Mouse (Mus musculus) frontal cortex, postnatal 36 days (tissue): ENCODE data around the gene Zscan21.
"Not testable (repeated sequence)": the region's sequence is repeated elsewhere in the genome, so short reads cannot be mapped to it uniquely, and the experiment has no call there.

Experiments used
- DNase-seq, 2 experiments: peaks; one replicate each; pipeline ENCODE4 v3.0.0; 2022; ENCODE audit warnings: low spot score in 2 of 2

Gene Zscan21

DNA sequence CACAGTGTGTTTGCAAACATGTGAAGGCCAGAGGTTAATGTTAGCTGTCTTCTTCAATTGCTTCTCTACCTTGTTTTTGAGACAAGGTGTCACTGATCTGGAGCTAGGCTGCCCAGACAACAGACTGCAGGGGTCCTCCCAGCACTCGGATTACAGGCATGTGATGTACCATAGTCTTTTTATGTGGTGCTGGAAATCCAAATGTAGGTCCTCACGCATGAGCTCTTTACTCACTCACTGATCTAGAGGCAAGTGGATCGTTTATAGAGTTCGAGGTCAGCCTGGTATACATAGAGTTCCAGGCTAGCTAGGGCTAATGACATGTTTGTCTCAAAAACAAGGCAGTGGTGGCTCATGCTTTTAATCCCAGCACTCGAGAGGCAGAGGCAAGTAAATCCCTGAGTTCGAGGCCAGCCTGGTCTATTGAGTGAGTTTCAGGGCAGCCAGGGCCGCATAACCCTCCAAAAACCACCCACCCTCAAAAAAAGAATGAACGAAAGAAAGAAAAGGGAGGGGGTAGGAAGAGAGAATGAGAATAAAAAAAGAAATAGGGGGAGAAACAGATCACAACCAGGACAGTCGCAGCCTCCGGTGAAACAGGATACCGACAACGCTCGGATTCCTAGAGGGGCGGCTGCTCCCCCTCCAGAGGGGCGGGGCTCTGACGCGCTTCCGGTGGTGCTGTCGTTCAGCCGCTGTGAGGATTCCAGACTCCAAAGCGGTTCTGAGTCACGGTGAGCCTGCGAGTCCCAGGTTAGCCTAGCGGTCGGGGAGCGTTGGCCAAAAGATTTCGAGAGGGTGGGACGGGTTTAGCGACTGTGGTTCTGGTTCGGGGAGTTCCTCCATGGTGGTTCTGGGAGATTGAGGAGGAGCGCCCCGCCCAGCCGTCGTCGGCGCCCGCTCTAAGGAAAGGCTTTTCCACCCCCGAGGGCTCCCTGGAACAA lies at the start of gene Zscan21:
Zscan21 (plus strand) TSS at position 649 of the 944 bp plus-strand sequence.
- peak; percentile 86 to 89 for DNase-seq

DNA sequence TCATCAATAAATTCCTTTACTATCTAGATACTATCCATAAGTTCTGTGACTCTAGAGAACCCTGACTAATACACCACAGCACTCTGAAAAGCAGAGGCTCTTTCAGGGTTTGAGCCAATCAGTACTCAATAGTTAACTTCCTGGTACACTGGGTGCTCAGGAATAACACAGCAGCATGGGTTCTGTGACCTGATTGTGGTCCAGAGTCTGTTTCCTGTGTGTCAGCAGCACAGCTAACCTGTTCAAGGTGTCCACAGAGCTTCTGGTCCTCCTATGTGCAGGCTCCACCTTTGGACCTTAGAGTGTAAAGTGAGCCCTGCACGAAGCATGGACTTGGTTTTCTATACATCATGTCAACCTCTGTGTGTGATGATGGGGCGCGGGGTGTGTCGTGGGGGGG lies 42.9 kb upstream of the Zscan21 start:
- DNase-seq, result no peak

DNA sequence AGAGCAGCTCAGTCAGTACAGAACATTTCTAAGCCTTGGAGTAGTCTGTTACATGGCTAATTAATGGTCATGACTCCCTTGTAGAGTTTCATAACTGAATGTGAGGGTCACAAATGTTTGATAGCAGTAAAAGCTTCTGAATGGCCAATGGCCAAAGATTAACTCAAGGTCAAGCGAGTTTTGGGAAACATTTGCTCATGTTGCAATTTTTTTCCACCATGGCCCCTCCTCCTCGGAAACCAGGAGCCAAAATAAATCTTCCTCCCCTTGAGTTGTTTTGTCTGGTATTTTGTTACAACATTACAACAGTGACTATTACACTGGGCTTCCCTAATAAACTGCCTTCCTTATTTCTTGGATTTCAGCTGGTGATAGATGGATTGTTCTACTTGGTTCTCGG lies 41.0 kb upstream of the Zscan21 start:
- no peak for DNase-seq

DNA sequence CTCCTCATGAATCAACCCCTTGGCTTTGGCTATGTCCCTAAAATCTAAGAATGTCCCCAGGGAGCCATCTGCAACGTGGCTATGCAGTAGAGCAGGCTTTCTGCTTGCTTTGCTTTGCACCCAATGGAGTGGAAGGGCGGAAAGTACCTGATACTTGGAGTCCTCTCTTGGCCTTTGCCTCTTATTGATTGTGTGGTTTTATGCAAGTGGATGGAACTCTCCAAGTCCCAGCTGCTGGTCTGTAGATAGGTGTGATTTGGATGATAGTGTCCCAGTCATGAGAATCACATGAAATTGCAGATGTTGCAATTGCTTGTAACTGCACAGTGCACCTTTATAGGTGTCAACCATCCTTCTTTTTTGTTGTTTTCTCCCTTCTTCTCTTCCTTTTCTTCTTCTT lies 40.6 kb upstream of the Zscan21 start:
- no peak for DNase-seq

DNA sequence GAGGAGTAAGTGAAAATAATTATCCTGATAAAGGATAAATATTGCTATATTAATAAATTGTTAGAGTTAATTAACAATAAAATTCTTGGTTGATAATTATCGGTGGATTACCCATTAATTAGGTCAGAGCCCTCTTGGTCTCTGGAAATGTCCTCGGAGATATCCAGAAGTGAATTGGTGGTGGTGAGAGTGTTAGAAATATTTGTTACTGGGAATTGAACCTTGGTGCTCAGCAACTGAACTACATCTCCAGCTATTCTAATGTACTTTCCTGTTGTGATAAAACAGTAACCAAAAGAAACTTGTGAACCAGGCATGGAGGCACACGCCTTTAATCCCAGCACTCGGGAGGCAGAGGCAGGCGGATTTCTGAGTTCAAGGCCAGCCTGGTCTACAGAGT lies 36.2 kb upstream of the Zscan21 start:
- DNase-seq, result no peak

DNA sequence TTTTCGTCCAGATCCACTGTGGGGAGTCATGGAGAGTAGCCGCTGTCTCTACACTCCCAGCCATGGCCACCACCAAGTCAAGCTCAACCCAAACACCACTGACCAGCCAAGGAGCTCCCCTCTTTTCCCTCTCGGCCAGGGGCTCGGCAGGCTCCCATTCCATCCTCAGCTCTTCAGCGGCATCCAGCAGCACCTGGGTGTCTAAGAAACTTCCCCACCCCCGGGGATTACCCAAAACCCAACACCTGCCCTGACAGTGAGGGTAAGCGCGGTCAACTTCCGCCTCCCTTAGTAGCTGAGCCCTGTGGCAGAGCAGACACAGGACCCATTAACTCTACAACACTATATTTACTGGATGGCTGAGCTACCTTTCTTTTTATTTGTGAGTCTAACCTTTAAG lies 35.3 kb upstream of the Zscan21 start:
- DNase-seq, result no peak

DNA sequence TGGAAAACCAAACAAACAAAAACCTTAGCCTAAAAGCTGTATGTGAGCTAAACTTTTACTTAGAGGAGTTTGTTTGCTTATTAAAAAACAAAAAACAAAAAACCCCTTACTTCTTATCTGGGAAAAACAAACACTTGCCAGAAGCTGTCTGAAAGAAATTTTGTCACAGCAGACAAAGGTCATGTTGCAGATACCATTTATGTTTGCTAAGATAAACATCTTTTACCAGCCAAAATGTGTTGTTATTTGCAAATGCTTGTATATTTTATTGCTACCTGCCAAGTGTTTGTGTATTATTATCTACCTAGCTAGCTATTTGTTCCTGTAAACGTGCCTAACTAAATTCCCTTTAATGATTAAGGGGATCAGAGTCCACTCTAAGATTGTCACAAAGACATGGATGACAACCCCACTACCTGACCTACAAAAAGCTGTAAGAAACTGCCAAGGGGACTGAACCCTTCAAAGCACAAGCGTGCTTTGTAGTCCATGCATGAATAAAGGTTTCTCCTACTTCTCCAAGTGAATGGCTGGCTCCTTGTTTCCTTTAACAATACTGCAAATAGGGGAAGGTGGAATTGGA lies 33.3 kb upstream of the Zscan21 start:
- no peak for DNase-seq

DNA sequence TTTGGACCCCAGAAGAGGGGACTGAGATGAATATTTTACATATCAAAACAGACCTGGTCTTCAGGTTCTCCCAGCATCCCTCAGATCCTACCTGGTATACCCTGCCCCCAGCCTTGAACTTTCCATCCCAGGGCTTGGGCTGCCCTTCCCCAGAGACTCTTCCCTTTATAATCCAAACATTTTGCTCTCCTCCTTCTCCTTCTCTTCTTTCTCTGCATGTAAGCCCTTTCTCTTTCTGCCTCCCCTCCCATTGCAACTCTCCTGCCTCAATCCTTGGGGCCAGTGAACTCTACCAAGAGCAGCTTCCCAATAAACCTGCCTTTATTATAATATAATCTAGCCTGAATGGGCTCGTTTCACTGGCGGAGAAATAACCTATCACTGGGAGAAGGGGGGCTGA lies 32.8 kb upstream of the Zscan21 start:
- no peak for DNase-seq

DNA sequence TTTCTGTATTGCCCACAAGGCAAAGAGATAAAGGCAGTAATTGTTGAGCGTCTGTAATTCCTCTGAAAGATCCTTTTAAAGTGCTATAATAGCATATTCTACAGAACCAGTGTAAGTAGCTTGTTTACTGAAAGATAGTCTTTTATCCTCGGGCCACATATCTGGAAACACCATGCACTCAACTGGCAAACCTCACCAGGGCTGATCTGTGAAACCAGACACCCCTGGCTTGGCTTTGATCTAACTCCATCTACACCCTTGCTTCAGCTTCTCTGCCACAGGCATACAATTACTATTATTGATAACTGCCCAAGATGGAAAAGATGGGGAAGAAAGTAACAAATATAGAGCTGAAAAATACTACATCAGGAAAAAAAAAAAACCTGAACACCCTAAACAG lies 32.2 kb upstream of the Zscan21 start:
- no peak for DNase-seq

DNA sequence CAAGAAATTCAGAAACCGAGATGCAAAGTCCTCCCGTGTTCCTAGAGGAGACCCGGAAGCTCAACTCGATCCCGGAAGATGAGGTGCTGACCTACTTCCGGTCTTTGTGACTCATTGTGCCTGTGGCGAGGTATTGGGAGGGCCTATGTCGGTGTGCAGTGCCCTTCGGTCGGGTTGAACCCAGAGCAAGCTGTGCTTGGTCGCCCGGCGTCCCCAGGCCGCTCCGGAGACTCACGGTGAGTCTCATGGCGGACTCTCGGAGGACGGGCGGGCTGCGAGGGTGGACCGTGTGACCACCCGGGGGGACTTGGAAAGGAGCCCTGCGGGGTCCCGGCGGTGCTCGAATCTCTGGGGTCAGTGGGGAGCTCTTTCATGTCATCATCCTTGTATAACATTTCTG lies 31.7 kb upstream of the Zscan21 start, which contains the start of gene Zkscan1:
Zkscan1 (plus strand) TSS at position 89 of the 400 bp plus-strand sequence.
- peak; percentile 72 to 82 for DNase-seq

DNA sequence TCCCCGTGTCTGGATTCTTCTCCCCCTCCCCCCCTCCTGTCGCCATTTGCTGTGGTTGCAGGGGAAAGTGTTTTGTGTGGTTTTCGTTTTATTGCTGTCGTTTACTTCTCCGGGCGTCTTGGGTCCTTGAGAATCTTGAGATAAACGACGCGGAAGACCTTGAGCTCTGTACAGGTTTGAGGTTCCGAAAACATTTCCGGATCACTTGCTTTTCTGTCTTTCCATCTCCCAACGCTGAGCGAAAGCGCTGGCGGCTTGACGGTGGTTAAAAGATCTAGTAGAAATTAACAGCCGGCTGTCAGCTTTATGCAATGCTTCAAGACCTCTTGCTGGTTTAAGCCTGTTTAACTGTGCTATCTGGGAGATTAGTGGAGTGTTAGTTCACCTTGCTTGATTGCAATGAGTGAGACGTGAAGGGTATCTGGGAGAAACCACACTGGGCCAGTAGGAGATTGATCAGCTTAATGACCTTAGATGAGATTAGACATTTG lies 31.2 kb upstream of the Zscan21 start:
- peak in 1 of 2 experiments; percentile 13 for DNase-seq

DNA sequence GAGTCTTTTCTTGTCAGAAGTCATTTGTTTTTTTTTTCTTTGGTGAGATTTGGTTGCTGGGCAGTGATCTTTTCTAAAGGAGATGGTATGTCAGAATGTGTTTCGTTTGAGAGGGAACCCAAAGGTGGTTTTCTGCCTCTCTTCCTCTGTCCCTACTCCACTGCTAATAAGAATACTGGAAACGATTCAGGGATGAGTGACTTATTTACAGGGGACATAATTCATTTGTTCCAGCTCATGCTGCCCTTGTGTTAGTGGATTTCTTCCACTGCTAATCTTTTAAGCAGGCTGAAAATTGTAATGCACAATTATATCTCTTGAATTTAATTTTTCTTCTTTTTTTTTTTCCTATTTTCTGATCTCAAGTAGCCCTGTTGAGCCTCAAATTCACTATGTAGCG lies 29.9 kb upstream of the Zscan21 start:
- DNase-seq, result no peak

DNA sequence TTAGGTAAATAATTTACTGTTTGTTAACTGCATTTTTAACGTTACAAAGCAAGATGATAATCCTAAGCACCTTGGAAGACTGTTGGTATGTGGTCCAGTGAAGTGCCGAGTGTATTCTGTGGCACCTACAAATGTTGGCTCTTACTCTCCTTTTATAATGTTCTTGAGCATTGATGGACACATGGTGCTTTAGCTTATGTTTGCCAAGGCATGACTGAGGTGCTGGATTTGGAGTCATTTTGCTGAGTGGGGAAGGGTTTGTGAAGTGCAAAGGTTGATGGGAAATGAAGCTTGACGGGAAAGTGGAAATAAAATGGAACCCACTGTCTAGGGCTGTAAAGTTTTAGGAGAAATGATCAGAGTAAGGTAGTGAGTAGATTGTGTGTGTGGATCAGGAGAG lies 28.3 kb upstream of the Zscan21 start:
- DNase-seq, result no peak

DNA sequence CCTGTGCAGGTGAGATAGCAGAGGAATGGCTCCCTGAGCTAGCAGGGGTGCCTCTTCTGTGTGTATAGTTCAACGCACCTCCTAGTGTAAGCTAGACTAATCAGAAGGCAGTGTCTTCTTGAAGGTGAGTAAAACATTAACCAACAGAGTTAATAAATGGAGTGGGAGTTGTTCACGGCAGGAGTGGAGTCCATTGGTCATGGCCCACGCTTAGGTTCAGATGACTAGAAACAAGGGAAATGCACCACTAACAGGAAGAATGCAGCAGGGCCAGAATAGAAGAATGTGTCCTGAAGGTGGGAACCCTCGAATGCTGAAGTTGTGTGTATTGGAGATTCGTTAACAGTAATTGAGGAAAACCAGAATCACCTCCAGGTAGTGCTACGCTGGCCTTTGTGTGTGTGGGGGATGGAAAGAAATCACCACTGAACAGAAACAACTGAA lies 27.6 kb upstream of the Zscan21 start:
- DNase-seq, result no peak

DNA sequence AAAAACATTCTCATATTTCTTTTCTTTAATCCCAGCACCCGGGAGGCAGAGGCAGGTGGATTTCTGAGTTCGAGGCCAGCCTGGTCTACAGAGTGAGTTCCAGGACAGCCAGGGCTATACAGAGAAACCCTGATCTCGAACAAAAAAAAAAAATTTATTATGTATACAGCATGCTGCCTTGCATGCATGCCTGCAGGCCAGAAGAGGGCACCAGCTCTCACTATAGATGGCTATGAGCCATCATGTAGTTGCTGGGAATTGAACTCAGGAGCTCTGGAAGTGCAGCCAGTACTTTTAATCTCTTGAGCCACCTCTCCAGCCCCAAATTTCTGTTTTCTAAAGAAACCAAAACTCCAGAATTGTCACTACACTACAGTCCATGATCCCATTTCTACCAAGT lies 26.4 kb upstream of the Zscan21 start:
- DNase-seq, result no peak

DNA sequence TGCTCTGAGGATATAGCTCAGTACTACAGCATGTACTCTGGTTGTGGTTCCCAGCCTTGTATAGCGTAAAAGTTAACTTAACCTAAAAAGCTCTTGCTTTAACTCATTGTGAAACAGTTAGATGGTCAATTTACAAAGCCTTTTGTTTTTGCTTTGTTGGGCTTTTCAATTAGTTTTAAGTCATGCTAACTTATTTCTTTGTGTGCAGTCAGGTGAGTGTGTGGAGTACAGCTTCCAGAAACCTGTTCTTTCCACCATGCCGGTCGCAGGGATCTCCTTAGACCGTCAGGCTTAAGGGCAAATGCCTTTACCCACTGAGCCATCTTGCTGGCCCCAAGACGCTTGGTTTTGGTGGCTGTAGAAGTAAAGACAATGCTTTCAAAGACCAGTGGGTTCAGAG lies 26.0 kb upstream of the Zscan21 start:
- DNase-seq, result no peak

DNA sequence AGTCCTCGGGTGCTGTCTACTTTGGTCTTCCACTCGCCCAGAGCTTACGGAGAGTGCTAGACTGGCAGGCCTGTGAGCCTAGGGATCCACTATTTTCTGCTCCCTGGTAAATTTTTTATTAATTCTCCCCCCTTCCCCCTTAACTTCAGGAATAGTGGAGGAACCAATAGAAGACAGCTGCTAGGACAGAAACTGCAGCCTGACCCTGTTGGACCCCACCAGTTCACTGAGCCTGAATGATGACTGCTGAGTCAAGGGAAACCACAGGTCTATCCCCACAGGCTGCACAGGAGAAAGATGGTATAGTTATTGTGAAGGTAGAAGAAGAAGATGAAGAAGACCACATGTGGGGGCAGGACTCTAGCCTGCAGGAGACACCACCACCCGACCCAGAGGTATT lies 23.9 kb upstream of the Zscan21 start:
- DNase-seq, result no peak

DNA sequence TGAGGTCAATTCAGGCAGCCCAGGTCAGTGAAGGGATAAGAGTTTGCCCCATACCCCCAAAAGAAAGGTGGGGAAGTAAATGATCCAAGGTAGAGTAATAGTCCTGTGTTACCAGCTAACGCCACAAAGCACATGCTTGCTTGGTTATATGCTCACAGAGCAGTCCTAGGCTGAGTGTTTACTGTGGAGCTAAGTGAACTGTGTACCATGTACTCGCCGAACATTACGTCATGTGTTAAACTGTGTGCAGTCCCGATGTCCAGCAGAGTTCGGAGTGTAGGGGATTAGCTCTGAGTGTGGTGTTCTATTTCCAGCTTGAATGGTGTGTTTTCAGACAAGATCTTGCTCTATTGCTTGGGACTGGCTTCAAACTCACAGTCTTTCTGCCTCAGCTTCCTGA lies 22.2 kb upstream of the Zscan21 start:
- no peak for DNase-seq

DNA sequence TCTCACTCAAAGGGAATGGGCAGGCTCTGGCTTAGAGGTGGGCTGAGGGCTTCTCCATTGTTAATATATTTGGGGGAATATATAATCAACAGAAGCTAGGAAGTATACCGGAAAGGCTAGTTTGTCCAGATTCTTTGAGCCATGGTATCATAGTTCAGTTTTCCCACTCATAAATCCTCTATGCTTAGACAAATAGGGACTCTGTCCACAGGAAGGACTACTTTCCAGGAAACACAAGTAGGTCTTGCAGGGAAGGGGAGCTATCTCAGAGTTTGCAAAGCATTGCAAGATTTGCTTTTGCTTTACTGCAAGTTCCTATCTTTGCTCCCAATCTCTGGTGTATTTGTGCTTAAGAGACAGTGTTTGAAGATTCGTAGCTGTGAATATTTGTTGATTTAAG lies 11.7 kb upstream of the Zscan21 start:
- no peak for DNase-seq

DNA sequence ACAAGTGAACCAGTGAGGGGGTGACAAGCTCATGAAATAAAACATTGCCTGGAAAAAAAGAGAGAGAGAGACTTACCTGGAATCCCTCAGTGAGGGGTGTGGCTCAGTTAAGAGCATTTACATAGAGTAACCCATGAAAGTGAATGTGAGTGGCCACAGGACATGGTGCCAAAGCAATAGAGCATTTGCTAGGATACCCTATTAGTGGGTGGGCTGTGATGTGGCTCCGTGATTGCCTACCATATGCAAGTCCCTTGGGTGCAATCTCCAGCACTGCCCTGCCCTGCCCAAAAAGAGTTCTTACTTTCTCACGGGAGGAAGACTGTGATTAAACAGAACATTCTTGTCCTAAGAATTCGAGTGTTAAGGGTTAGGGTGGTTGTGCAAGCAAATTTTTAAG lies 9.6 kb upstream of the Zscan21 start:
- DNase-seq, result no peak

DNA sequence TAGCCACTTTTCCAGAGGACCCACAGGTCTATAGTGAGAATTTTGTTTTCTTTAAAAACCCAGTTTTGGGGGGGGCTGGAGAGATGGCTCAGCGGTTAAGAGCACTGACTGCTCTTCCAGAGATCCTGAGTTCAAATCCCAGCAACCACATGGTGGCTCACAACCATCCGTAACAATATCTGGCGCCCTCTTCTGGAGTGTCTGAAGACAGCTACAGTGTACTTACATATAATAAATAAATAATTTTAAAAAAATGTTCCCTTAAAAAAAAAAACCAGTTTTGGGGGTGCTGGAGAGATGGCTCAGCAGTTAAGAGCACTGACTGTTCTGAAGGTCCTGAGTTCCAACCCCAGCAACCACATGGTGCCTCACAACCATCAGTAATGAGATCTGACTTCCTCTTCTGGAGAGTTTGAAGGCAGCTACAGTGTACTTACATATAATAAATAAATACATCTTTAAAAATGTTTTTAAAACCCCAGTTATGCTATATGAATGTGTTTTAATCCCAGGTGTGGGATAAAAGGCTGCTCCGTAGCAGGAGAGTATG lies 6.8 kb upstream of the Zscan21 start:
- not testable (repeated sequence) for DNase-seq

DNA sequence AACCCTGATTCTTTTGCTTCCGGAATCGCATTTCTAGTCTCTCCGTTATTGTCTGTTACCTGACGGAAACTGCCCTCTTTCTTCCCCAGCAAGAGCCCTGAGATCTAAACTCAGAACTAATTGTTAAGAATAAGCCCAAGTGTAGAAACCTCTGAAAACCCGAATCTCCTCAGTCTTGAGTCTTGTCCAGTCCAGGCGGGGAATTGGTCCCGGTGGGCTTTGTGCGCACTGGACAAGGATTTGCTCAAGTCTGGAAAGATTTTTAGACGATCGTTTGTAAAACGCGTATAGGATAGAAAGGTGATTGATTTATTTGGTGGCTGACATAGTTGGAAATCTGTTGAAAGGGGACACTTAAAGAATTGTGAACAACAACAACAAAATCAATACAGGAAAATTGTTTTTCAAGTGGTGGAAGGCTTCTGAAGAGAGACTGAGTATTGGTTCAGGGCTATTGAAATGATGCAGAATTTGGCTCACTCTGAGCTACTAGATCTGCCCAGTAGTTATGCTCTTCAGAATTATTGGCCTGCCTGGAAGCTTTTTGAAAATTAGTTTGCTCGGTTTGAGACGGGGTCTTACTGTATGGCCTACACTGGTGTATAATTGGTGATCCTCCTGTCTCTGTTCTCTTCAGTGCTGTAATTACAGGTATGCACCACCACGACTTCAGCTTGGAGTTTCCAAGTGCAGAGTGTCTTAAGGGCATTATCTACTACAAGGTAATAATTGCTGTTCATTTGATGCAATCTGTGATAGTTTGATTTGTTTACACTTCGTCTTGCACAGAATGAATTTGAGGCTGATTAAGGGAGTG lies 704 bp downstream of the Zscan21 start:
- DNase-seq, result no peak
